Mouse (Mus musculus) adrenal gland, adult 8-10 months (tissue): Measurements from ENCODE around the gene Atm. TPM values are rescaled to one million over a fixed set of nuclear protein-coding genes. Genes with fewer than 3 reads are reported as not detected.

Experiments
- DNase-seq: peaks from one replicate; pipeline ENCODE4 v3.0.0; 2022
- total RNA-seq, 4 experiments: library from RNA; stranded (reverse); gene quantifications; 2 replicates each; pipeline ENCODE4 v1.2.4; 2022

Atm gene
- 10 to 100 TPM; 16.0 to 22.9 (median 20.7) TPM for total RNA-seq

- DNase-seq, result peak; percentile 100
Observed at GRCm38 (mm10) chr9:53536558-53537320, at the start of gene Atm, which contains the start of gene Npat. Atm (minus strand) TSS chr9:53536740. Npat (plus strand) TSS chr9:53537047.

- DNase-seq, result no peak
Observed at GRCm38 (mm10) chr9:53581870-53582269, 45.3 kb upstream of the Atm start.

GRCm38 (mm10) chr9:53575721-53576120, 39.2 kb upstream of the Atm start:
- DNase-seq, result no peak

- DNase-seq, result no peak
Observed at GRCm38 (mm10) chr9:53572516-53573307, 36.2 kb upstream of the Atm start.

- DNase-seq, result no peak
Observed at GRCm38 (mm10) chr9:53570662-53571061, 34.1 kb upstream of the Atm start.

- DNase-seq, result peak; percentile 4
Observed at GRCm38 (mm10) chr9:53537336-53537965, 911 bp upstream of the Atm start.

GRCm38 (mm10) chr9:53535416-53536320, 872 bp downstream of the Atm start:
- peak; percentile 1 for DNase-seq

- no peak for DNase-seq
Observed at GRCm38 (mm10) chr9:53517373-53518009, 19.0 kb downstream of the Atm start.

- DNase-seq, result no peak
Observed at GRCm38 (mm10) chr9:53514091-53514490, 22.4 kb downstream of the Atm start.

- peak; percentile 1 for DNase-seq
Observed at GRCm38 (mm10) chr9:53508053-53508452, 28.5 kb downstream of the Atm start.

- DNase-seq, result no peak
Observed at GRCm38 (mm10) chr9:53485886-53486285, 50.7 kb downstream of the Atm start.

- DNase-seq, result no peak
Observed at GRCm38 (mm10) chr9:53472806-53473518, 63.6 kb downstream of the Atm start.

GRCm38 (mm10) chr9:53452038-53452437, 84.5 kb downstream of the Atm start:
- DNase-seq, result no peak

GRCm38 (mm10) chr9:53450609-53451008, 85.9 kb downstream of the Atm start:
- DNase-seq, result no peak

GRCm38 (mm10) chr9:53435830-53436570, 100.5 kb downstream of the Atm start:
- no peak for DNase-seq

- DNase-seq, result no peak
Observed at GRCm38 (mm10) chr9:53427638-53428037, 108.9 kb downstream of the Atm start.

GRCm38 (mm10) chr9:53426726-53427125, 109.8 kb downstream of the Atm start:
- DNase-seq, result no peak

GRCm38 (mm10) chr9:53422133-53422896, 114.2 kb downstream of the Atm start:
- DNase-seq, result no peak

GRCm38 (mm10) chr9:53409427-53409826, 127.1 kb downstream of the Atm start:
- no peak for DNase-seq
